Mouse (Mus musculus) liver, embryonic 14.5 days (tissue): ENCODE measurements at regions not wholly inside any gene's neighbourhood (a gene's known extent, or its start where the extent isn't known, plus 50 kb on each side); places are given as distances from the start of the nearest gene placed in this dataset.

Source experiments
- ATAC-seq: fragments of 200-750 bp; cut with Nextera tagmentation; 2 replicates; pipeline ENCODE4 v1.8.0; 2017; ENCODE audit warnings: moderate number of reproducible peaks, mild to moderate bottlenecking, moderate library complexity; ENCODE audit not compliant: insufficient read depth
- DNase-seq, 3 experiments: peaks; one replicate each; pipeline ENCODE4 v3.0.0-alpha.2; 2012 to 2013; ENCODE audit warnings: low read depth in 3 of 3, low spot score in 3 of 3
- H3K27ac ChIP-seq: fragments of 300-500 bp; sonication (generic); 2 replicates; pipeline ENCODE4 v1.5.1; 2014; ENCODE audit warnings: moderate library complexity, mild to moderate bottlenecking, control low read depth, inconsistent platforms
- H3K27me3 ChIP-seq: fragments of 300-500 bp; sonication (generic); 2 replicates; pipeline ENCODE4 v1.6.1; 2014; ENCODE audit warnings: mild to moderate bottlenecking, low read length, moderate library complexity; ENCODE audit not compliant: control insufficient read depth, insufficient read depth
- H3K36me3 ChIP-seq: fragments of 300-500 bp; sonication (generic); replicated peaks from 2 replicates; pipeline ENCODE4 v1.6.1; 2014; ENCODE audit warnings: low read depth; ENCODE audit not compliant: control insufficient read depth, insufficient read depth
- H3K4me1 ChIP-seq, 2 experiments: fragments of 200-500 bp in 1 of 2; fragments of 300-500 bp in 1 of 2; sonication (generic) in 1 of 2; replicated peaks; 2 replicates each; pipeline ENCODE4 v1.6.1; 2012 to 2014; ENCODE audit warnings: antibody characterized with exemption in 1 of 2, inconsistent platforms in 1 of 2, low read length in 1 of 2; ENCODE audit not compliant: control insufficient read depth in 2 of 2, insufficient read depth in 2 of 2
- H3K4me2 ChIP-seq: fragments of 300-500 bp; sonication (generic); 2 replicates; pipeline ENCODE4 v1.6.1; 2014; ENCODE audit warnings: low read depth, mild to moderate bottlenecking, control low read depth, moderate library complexity
- H3K4me3 ChIP-seq, 2 experiments: fragments of 200-500 bp in 1 of 2; fragments of 300-500 bp in 1 of 2; sonication (generic) in 1 of 2; 2 replicates each; pipeline ENCODE4 v1.5.1; 2012 to 2014; ENCODE audit warnings: low read depth in 2 of 2, low read length in 2 of 2, mild to moderate bottlenecking in 2 of 2, control low read depth in 1 of 2, inconsistent platforms in 1 of 2, moderate library complexity in 1 of 2; ENCODE audit not compliant: insufficient read depth in 1 of 2
- H3K9ac ChIP-seq: fragments of 300-500 bp; sonication (generic); replicated peaks from 2 replicates; pipeline ENCODE4 v1.6.1; 2014; ENCODE audit warnings: mild to moderate bottlenecking, control low read depth, moderate library complexity
- H3K9me3 ChIP-seq: fragments of 300-500 bp; sonication (generic); 2 replicates; pipeline ENCODE4 v1.6.1; 2016; ENCODE audit warnings: low read length, mixed read lengths; ENCODE audit not compliant: control insufficient read depth
- CTCF ChIP-seq: IDR thresholded peaks from 2 replicates; pipeline ENCODE4 v1.5.1; 2016; ENCODE audit warnings: antibody characterized with exemption, low read depth, control low read depth
- EP300 ChIP-seq: IDR thresholded peaks from 2 replicates; pipeline ENCODE4 v1.6.1; 2016; ENCODE audit warnings: antibody characterized with exemption, low read depth
- WGBS: fragments of 180-500 bp; shearing (Covaris S2); extraction: QIAGEN DNeasy Blood & Tissue Kit; methylation state at CpG from one replicate; pipeline ENCODE4 v1.1.7; 2014; ENCODE audit not compliant: insufficient replicate concordance; 5-methylcytosine and 5-hydroxymethylcytosine counted together

DNA sequence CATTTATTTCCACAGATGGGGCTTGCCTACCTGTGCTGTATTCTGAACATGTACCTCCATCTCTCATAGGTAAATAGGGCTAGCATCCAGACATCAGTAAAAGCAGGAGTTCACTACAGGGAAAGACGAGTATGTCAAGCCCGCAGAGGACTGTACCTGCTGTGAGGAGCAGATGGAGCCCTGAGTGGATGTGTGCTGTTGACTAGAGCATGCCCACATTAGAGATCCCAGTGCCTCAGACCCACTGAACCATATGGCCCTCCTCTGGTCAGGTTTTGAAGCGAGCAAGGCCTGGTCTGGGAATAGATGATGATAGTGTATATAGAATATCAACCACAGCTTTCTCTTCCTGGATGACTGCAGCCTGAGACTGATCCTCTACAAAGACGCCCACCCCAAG is 394.7 kb upstream of the Hs6st1 start:
- Histone ChIP-seq H3K36me3 (no peaks in the 10 kb centered on the region), H3K9ac (no peak overlapping the region), H3K9me3 (no peaks in the 10 kb centered on the region), H3K27me3 (no peaks in the 10 kb centered on the region), H3K4me2 (no peak overlapping the region), H3K4me3 (no peak overlapping the region), H3K27ac (no peak overlapping the region), H3K4me1 (no peaks in the 10 kb centered on the region)
- 70% methylated on average over 4 of the region's 4 CpGs for WGBS
- no peak for ATAC-seq
- no peak for TF ChIP-seq EP300
- no peak for TF ChIP-seq CTCF
- DNase-seq, result no peak

DNA sequence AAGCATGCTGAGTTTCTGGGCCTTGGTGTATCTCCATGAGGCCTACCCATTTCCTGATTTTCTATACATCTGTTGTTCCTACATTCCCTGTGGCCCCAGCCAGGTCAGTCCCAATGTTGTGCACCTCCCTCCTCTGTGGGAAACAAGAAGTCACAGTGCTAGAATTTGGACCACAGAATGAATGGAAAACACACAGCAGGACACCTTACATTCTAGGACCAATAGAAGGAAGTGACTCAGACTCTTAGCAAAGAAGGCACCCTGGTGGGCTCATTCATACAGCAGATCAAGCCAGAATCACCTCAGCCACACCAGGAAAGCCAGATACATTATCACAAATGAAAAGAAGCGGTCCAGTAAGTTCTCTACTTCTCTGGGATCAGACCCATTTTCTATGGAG is 394.2 kb upstream of the Hs6st1 start:
- H3K27me3 ChIP-seq, result no peaks in the 10 kb centered on the region
- H3K9ac ChIP-seq, result no peak overlapping the region
- DNase-seq (no peak), ATAC-seq (no peak)
- no peak overlapping the region for H3K4me2 ChIP-seq
- no peaks in the 10 kb centered on the region for H3K9me3 ChIP-seq
- H3K36me3 ChIP-seq, result no peaks in the 10 kb centered on the region
- TF ChIP-seq EP300 (no peak), CTCF (no peak)
- no peak overlapping the region for H3K27ac ChIP-seq
- no peaks in the 10 kb centered on the region for H3K4me1 ChIP-seq
- H3K4me3 ChIP-seq, result no peak overlapping the region
- WGBS, result 50% methylated on average over 1 of the region's 1 CpGs

DNA sequence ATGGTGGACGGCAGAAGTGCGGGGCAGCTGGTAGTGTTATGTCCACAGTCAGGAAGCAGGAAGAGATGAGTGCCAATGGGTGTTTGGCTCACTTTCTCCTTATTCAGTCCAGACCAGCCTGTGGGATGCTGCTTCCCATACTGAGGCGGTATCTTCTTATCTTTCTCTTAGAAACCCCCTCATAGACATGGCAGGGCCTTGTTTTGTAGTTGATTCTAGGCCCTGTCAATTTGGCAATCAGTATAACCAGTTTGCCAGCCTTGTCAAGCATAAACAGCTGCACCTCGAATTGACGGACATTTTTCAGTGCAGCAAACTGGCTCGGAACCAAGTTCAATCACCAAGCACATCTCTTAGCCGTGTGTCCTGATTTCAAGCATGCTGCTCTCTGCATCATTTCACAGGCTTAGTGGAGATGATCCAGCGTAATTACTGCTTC is 385.7 kb upstream of the Hs6st1 start:
- no peak overlapping the region for H3K4me2 ChIP-seq
- no peak overlapping the region for H3K4me3 ChIP-seq
- DNase-seq (no peak), ATAC-seq (no peak)
- TF ChIP-seq EP300, result no peak
- no peak for TF ChIP-seq CTCF
- H3K9me3 ChIP-seq, result no peaks in the 10 kb centered on the region
- 58% methylated on average over 8 of the region's 8 CpGs for WGBS
- no peaks in the 10 kb centered on the region for H3K4me1 ChIP-seq
- no peaks in the 10 kb centered on the region for H3K36me3 ChIP-seq
- no peak overlapping the region for H3K27ac ChIP-seq
- no peaks in the 10 kb centered on the region for H3K27me3 ChIP-seq
- no peak overlapping the region for H3K9ac ChIP-seq

DNA sequence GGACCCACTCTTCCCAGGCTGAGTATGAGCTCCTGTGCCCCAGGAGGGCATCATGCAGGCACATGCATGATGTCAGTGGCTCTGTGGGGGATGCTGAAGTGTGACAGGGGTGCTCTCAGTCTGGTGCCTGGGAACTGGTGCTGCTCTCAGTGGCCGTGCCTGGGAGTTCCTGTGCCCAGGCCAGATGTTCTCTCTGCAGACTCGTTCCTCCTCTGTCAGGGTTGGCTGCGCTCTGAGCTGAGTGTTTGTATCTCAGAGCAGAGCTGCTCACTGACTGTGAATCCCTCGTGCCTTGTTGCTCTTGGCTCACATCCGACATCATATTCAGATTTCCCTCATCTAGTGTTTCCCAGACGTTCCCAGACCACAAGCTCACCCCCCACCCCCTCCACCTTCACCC is 382.5 kb upstream of the Hs6st1 start:
- Histone ChIP-seq H3K9me3 (no peaks in the 10 kb centered on the region), H3K4me2 (no peak overlapping the region), H3K27ac (no peak overlapping the region), H3K4me3 (no peak overlapping the region), H3K36me3 (no peaks in the 10 kb centered on the region), H3K27me3 (no peaks in the 10 kb centered on the region), H3K4me1 (no peaks in the 10 kb centered on the region), H3K9ac (no peak overlapping the region)
- no peak for TF ChIP-seq EP300
- no peak for TF ChIP-seq CTCF
- WGBS, result 41% methylated on average over 6 of the region's 6 CpGs
- DNase-seq (no peak), ATAC-seq (no peak)

DNA sequence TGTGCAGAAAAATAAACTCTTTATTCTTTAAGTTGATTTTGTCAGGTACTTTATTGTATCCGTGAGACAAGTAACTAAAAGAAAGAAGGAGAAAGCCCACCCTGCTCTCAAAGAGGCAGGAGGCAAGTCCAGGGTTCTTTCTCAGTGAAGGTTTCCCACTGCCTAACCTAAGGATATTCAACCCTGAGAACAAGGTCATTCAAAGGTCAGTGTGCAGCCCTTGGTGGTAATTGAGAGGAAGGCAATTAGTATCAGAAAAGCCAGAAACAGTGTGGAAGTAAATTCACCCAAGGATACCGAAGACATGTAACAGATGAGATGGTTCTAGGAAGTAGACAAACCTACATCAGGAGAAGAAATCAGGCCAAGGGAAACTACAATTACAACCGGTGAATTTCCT is 373.9 kb upstream of the Hs6st1 start:
- 49% methylated on average over 3 of the region's 3 CpGs for WGBS
- Histone ChIP-seq H3K4me1 (no peaks in the 10 kb centered on the region), H3K4me3 (no peak overlapping the region), H3K36me3 (no peaks in the 10 kb centered on the region), H3K4me2 (no peak overlapping the region), H3K27ac (no peak overlapping the region), H3K9me3 (no peaks in the 10 kb centered on the region), H3K27me3 (no peaks in the 10 kb centered on the region), H3K9ac (no peak overlapping the region)
- TF ChIP-seq EP300 (no peak), CTCF (no peak)
- DNase-seq, result no peak
- ATAC-seq, result no peak
